Mouse (Mus musculus) heart, adult 18-20 months (tissue): ENCODE results near the gene Has1. TPM values are rescaled to one million over a fixed set of nuclear protein-coding genes. Genes with fewer than 3 reads are reported as not detected.
"Not testable (repeated sequence)": the region's sequence is repeated elsewhere in the genome, so short reads cannot be mapped to it uniquely, and the experiment has no call there.

ENCODE experiments used
- DNase-seq, 2 experiments: peaks; one replicate each; pipeline ENCODE4 v3.0.0; 2021 to 2022; ENCODE audit warnings: mixed read lengths in 1 of 2
- total RNA-seq, 2 experiments: library from RNA; stranded (reverse); gene quantifications; 2 replicates each; pipeline ENCODE4 v1.2.3; 2021

The Has1 gene
- total RNA-seq, 2 experiments from 2014 or later, result 0.13 to 0.17 TPM

GRCm38 (mm10) chr17:17844606-17845005 lies 10.4 kb downstream of the Has1 start:
- DNase-seq, result not testable (repeated sequence)

- DNase-seq, result no peak
These were observed 11.3 kb downstream of the Has1 start for GRCm38 (mm10) chr17:17843534-17844261.

GRCm38 (mm10) chr17:17840796-17841195 lies 14.2 kb downstream of the Has1 start:
- DNase-seq, result no peak

GRCm38 (mm10) chr17:17839276-17839675 lies 15.7 kb downstream of the Has1 start:
- peak in 1 of 2 experiments; percentile 3 for DNase-seq

- DNase-seq, result peak; percentile 98 to 99
These were observed 16.9 kb downstream of the Has1 start for GRCm38 (mm10) chr17:17837919-17838701.

- DNase-seq, result no peak
These were observed 17.6 kb downstream of the Has1 start for GRCm38 (mm10) chr17:17837426-17837825.

- DNase-seq, result peak in 1 of 2 experiments; percentile 6
These were observed 18.9 kb downstream of the Has1 start for GRCm38 (mm10) chr17:17836101-17836500.

GRCm38 (mm10) chr17:17834896-17835295 lies 20.1 kb downstream of the Has1 start:
- DNase-seq, result peak in 1 of 2 experiments; percentile 17

GRCm38 (mm10) chr17:17830731-17831130 lies 24.3 kb downstream of the Has1 start:
- no peak for DNase-seq

GRCm38 (mm10) chr17:17829816-17830535 lies 25.0 kb downstream of the Has1 start:
- peak in 1 of 2 experiments; percentile 14 for DNase-seq

GRCm38 (mm10) chr17:17829052-17829785 lies 25.8 kb downstream of the Has1 start:
- DNase-seq, result peak in 1 of 2 experiments; percentile 26

- DNase-seq, result peak; percentile 66 to 70
These were observed 26.6 kb downstream of the Has1 start for GRCm38 (mm10) chr17:17828191-17828981.

GRCm38 (mm10) chr17:17827658-17828190 lies 27.3 kb downstream of the Has1 start:
- DNase-seq, result peak; percentile 46 to 66

- peak; percentile 96 for DNase-seq
These were observed 28.0 kb downstream of the Has1 start, which contains the start of gene Spaca6 for GRCm38 (mm10) chr17:17826751-17827657. Gene Spaca6 (plus strand): TSS chr17:17827158.

GRCm38 (mm10) chr17:17825921-17826591 lies 28.9 kb downstream of the Has1 start:
- DNase-seq, result peak; percentile 69 to 72

GRCm38 (mm10) chr17:17823612-17824336 lies 31.2 kb downstream of the Has1 start:
- no peak for DNase-seq

GRCm38 (mm10) chr17:17795527-17795926 lies 59.5 kb downstream of the Has1 start:
- DNase-seq, result no peak
